Mouse (Mus musculus): ENCODE data around the gene Susd6. TPM values are rescaled to one million over a fixed set of nuclear protein-coding genes. Genes with fewer than 3 reads are reported as not detected.
A peak's percentile ranks its signal among the peaks of the same experiment; 100 is the strongest.

Susd6 gene
- total RNA-seq (2014; fragmentation: Nextera tagmentation) (123 and 135 TPM in 2 replicates), total RNA-seq (2017) (66.4 and 66.6 TPM in 2 replicates), polyA plus RNA-seq (2012) (24.0 and 29.6 TPM in 2 replicates)

DNA sequence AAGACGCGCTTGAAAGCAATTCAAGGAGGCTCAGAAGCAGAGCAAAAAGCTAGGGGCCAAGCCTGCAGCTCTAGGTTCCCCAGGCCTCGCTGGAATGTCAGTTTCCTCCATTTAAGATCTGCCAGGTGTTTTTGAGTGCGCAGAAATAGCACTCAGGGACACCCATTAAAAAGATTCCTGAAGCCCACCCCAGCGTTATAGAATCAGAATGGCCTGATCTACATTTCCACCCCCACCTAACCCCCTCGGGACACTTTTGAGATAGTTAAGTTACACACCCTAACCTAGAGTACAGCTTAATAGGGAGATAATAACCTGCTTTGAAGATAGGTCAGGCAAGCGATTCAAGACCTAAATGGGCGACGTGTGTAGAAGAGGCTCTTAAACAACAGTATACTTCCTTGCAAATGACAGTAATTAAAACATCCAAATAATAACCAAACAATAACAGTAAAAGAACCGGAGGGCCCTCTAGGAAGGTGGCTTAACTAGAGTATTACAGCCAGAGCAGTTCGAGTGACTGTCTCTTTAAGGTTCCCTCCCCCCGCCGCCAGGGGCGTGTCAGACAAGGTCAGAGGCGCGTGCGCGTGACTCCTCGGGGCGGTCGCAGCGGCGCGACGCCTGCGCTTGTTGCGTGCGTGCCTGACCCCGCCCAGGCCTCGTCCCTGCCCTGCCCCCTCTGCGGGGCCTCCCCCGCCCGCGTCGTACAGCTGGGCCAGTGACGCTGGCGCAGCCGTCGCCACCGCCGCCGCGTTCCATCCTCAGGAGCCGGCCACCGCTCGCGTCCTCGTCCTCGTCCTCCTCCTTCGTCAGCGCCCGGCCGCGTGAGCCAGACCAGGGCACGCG lies at the start of gene Susd6:
Gene Susd6 (plus strand): TSS at position 662 of the 846 bp plus-strand sequence.
- Histone ChIP-seq H3K4me1 (ENCODE audit: insufficient read depth, low read depth, low read length) (peaks cover 64% of the 10 kb centered on the region), H3K27me3 (ENCODE audit: insufficient read depth, low read length) (no peaks in the 10 kb centered on the region; the same call in 1 of the 2 replicates), H3K9me3 (replicated peaks) (no peaks in the 10 kb centered on the region), H3K36me3 (replicated peaks) (peaks cover 25% of the 10 kb centered on the region), H3K4me3 (ENCODE audit: low read depth, low read length) (peak within 1 kb of the TSS; percentile 92)
- no peak for TF ChIP-seq TAL1 (conservative IDR thresholded peaks at IDR 0.05; ENCODE audit: low read depth, low read length)
- no peak for TF ChIP-seq GATA1 (IDR thresholded peaks at IDR 0.05; ENCODE audit: borderline replicate concordance, low read length)
- no peak for TF ChIP-seq GATA2 (IDR thresholded peaks at IDR 0.05; ENCODE audit: borderline replicate concordance, low read depth, low read length)
- no peak for TF ChIP-seq CTCF (IDR thresholded peaks at IDR 0.05; ENCODE audit: low read depth, low read length)
- no peak for TF ChIP-seq POLR2AphosphoS5 (IDR thresholded peaks at IDR 0.05; ENCODE audit: insufficient replicate concordance, low read depth, low read length)
- peak; percentile 83 for ATAC-seq (ENCODE audit: extremely low read depth, insufficient number of reproducible peaks, low FRiP score, poor library complexity, severe bottlenecking)
- peak; percentile 96 for DNase-seq (ENCODE audit: low spot score)

DNA sequence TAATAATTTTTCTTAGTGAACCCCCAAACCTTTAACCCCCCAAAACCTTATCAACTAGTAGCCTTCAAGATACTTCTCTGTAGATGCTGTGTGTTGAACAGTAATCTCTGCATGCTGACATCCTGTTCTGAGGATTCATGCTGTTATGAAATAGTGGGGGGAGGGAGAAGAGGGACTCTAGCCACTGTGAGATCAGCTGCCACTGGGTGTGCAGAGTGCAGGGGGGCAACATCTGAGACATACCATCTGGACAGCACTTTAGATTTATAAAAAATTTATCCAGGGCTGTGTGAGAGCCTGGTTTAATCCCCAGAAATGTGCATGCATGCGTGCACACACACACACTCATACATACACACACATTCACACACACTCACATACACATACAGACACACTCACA lies 45.7 kb upstream of the Susd6 start:
- peaks cover 6% of the 10 kb centered on the region; the same call in 1 of the 2 replicates for H3K4me1 ChIP-seq (ENCODE audit: insufficient read depth, low read depth, low read length)
- H3K4me3 ChIP-seq (ENCODE audit: low read depth, low read length), result no peak overlapping the region
- H3K36me3 ChIP-seq (replicated peaks), result no peaks in the 10 kb centered on the region
- no peak for ATAC-seq (ENCODE audit: extremely low read depth, insufficient number of reproducible peaks, low FRiP score, poor library complexity, severe bottlenecking)
- peaks cover 71% of the 10 kb centered on the region for H3K27me3 ChIP-seq (ENCODE audit: insufficient read depth, low read length)
- H3K9me3 ChIP-seq (replicated peaks), result no peaks in the 10 kb centered on the region
- no peak for DNase-seq (ENCODE audit: low spot score)
- TF ChIP-seq GATA2 (IDR thresholded peaks at IDR 0.05; ENCODE audit: borderline replicate concordance, low read depth, low read length) (no peak), TAL1 (conservative IDR thresholded peaks at IDR 0.05; ENCODE audit: low read depth, low read length) (no peak), GATA1 (IDR thresholded peaks at IDR 0.05; ENCODE audit: borderline replicate concordance, low read length) (no peak), CTCF (IDR thresholded peaks at IDR 0.05; ENCODE audit: low read depth, low read length) (no peak), POLR2AphosphoS5 (IDR thresholded peaks at IDR 0.05; ENCODE audit: insufficient replicate concordance, low read depth, low read length) (no peak)

GRCm38 (mm10) chr12:80746031-80746813 lies 44.1 kb upstream of the Susd6 start:
- H3K9me3 ChIP-seq (replicated peaks), result no peaks in the 10 kb centered on the region
- TF ChIP-seq TAL1 (conservative IDR thresholded peaks at IDR 0.05; ENCODE audit: low read depth, low read length) (no peak), GATA1 (IDR thresholded peaks at IDR 0.05; ENCODE audit: borderline replicate concordance, low read length) (no peak), GATA2 (IDR thresholded peaks at IDR 0.05; ENCODE audit: borderline replicate concordance, low read depth, low read length) (no peak), CTCF (IDR thresholded peaks at IDR 0.05; ENCODE audit: low read depth, low read length) (no peak), POLR2AphosphoS5 (IDR thresholded peaks at IDR 0.05; ENCODE audit: insufficient replicate concordance, low read depth, low read length) (no peak)
- no peak overlapping the region for H3K4me3 ChIP-seq (ENCODE audit: low read depth, low read length)
- no peak for ATAC-seq (ENCODE audit: extremely low read depth, insufficient number of reproducible peaks, low FRiP score, poor library complexity, severe bottlenecking)
- H3K4me1 ChIP-seq (ENCODE audit: insufficient read depth, low read depth, low read length), result peaks cover 6% of the 10 kb centered on the region; the same call in 1 of the 2 replicates
- DNase-seq (ENCODE audit: low spot score), result no peak
- H3K27me3 ChIP-seq (ENCODE audit: insufficient read depth, low read length), result peaks cover 72% of the 10 kb centered on the region
- H3K36me3 ChIP-seq (replicated peaks), result no peaks in the 10 kb centered on the region

DNA sequence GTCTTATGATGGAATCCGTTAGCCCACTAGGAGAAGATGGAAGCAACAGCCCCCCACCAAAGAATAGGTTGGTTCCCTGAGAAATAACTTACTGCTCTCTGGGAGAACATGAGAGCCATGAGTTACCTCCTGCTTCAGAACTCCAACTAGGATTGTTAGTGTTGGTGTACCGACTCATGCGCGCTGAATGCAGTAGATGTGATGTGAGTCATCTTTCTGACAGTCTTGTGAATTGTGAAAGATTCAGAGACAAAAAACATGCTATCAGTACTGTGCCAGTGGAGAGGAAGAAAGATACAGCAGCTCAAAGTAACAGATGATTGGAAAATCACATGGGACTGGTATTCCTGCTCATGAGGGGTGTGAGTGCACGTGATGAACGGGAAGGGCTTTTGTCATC lies 38.8 kb upstream of the Susd6 start:
- Histone ChIP-seq H3K4me1 (ENCODE audit: insufficient read depth, low read depth, low read length) (no peaks in the 10 kb centered on the region; the same call in 1 of the 2 replicates), H3K9me3 (replicated peaks) (no peaks in the 10 kb centered on the region), H3K27me3 (ENCODE audit: insufficient read depth, low read length) (peaks cover 69% of the 10 kb centered on the region), H3K4me3 (ENCODE audit: low read depth, low read length) (no peak overlapping the region), H3K36me3 (replicated peaks) (no peaks in the 10 kb centered on the region)
- TF ChIP-seq TAL1 (conservative IDR thresholded peaks at IDR 0.05; ENCODE audit: low read depth, low read length) (no peak), GATA2 (IDR thresholded peaks at IDR 0.05; ENCODE audit: borderline replicate concordance, low read depth, low read length) (no peak), CTCF (IDR thresholded peaks at IDR 0.05; ENCODE audit: low read depth, low read length) (no peak), GATA1 (IDR thresholded peaks at IDR 0.05; ENCODE audit: borderline replicate concordance, low read length) (no peak), POLR2AphosphoS5 (IDR thresholded peaks at IDR 0.05; ENCODE audit: insufficient replicate concordance, low read depth, low read length) (no peak)
- DNase-seq (ENCODE audit: low spot score) (no peak), ATAC-seq (ENCODE audit: extremely low read depth, insufficient number of reproducible peaks, low FRiP score, poor library complexity, severe bottlenecking) (no peak)

- H3K36me3 ChIP-seq (replicated peaks), result no peaks in the 10 kb centered on the region
- ATAC-seq (ENCODE audit: extremely low read depth, insufficient number of reproducible peaks, low FRiP score, poor library complexity, severe bottlenecking) (no peak), DNase-seq (ENCODE audit: low spot score) (no peak)
- H3K9me3 ChIP-seq (replicated peaks), result peaks cover 33% of the 10 kb centered on the region
- peak overlapping the region; percentile 15; the same call in 1 of the 2 replicates for H3K4me3 ChIP-seq (ENCODE audit: low read depth, low read length)
- peaks cover 47% of the 10 kb centered on the region for H3K27me3 ChIP-seq (ENCODE audit: insufficient read depth, low read length)
- no peak for TF ChIP-seq CTCF (IDR thresholded peaks at IDR 0.05; ENCODE audit: low read depth, low read length)
- no peaks in the 10 kb centered on the region for H3K4me1 ChIP-seq (ENCODE audit: insufficient read depth, low read depth, low read length)
Measured at GRCm38 (mm10) chr12:80757751-80758558, 32.4 kb upstream of the Susd6 start.

Measured in G1E (cell line).